Mouse (Mus musculus): ENCODE results near the gene Slc25a23. TPM values are rescaled to one million over a fixed set of nuclear protein-coding genes. Genes with fewer than 3 reads are reported as not detected.
"Not testable (repeated sequence)": the region's sequence is repeated elsewhere in the genome, so short reads cannot be mapped to it uniquely, and the experiment has no call there.

Slc25a23 gene
- total RNA-seq, 2 experiments from 2014 or later: 5.4 TPM; not detected in 1

DNA sequence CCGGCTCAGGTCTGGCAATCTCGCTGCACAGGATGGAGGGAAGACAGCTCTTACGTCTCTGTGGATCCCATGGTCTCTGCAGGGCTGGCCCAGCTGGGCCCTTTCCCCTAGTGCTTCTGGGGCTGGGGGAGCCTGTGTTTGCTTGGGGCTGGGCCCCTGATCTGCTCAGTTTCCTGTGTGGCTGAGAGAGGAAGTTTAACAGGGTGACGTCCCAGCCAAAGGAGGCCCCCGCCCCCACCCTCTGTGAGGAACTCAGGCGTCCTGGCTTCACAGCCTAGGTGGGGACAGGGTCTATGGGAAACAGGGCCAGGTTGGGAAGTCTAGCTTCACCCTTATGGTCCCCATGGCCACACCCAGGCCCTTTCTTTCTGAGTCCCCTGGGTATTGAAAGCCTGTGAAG lies 18.7 kb upstream of the Slc25a23 start, which contains the start of gene Dennd1c:
Gene Dennd1c, minus strand, starts transcription at position 179 of the 400 bp plus-strand sequence.
- ATAC-seq (replicated peaks; ENCODE audit: low FRiP score, poor library complexity, severe bottlenecking): no peak

DNA sequence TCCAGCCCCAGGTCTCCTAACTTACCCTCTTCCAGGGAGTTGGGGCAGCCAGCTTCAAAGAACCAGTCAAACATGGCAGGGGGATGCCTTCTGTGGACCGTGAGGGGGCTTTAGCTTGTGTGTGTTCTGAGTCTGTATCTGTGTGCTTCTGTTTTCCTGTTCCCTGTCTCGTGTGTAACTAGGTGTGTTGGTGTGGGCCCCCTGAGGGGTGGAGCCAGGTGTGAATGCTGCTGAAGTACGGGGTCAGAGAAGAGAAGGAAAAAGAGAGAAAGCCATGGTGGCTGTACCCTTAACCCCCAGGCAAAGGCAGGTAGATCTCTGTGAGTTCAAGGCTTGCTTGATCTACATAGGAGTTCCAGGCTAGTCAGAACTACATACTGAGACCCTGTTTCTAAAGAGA lies 17.3 kb upstream of the Slc25a23 start:
- no peak for ATAC-seq (replicated peaks; ENCODE audit: low FRiP score, poor library complexity, severe bottlenecking)

DNA sequence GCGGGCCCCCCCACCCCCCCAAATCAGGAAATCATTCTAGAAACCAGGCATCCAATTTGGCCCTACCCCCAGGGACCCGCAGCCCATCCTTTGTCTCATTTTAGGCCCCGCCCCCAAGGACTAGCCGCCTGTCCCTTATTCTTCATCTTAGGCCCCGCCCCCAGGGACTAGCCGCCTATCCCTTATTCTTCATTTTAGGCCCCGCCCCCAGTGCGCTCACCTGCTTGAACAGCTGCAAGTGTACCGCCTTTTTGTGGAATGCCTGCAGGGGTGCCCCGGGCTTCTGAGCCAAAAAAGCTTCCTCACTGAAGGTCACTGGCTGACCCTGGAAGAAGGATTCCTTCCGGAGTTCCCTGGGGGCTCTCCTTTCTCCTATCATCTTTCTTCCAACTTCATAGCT lies 11.0 kb upstream of the Slc25a23 start:
- no peak for ATAC-seq (replicated peaks; ENCODE audit: low FRiP score, poor library complexity, severe bottlenecking)

GRCm38 (mm10) chr17:57070272-57070671 lies 10.6 kb upstream of the Slc25a23 start:
- ATAC-seq (replicated peaks; ENCODE audit: low FRiP score, poor library complexity, severe bottlenecking): no peak

DNA sequence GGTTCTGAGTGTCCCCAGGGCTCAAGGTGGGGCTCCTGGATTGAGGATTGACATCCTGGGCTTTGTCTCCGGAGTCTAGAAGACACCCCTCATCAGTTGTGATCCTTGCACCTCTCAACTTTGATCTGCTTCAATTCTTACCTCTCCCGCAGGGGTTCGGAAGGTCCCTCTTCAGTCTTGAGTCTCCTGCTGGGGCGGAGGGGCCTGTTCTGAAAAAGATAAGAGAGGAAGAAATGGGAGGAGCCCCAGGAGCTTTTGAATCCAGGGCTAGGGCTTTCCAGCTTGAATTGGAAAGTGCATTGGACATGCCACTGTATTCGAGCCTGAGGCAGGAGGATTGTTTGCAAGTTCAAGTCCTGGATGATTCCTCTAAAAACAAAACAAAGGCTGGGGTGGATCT lies 7.2 kb upstream of the Slc25a23 start:
- ATAC-seq (replicated peaks; ENCODE audit: low FRiP score, poor library complexity, severe bottlenecking): no peak

DNA sequence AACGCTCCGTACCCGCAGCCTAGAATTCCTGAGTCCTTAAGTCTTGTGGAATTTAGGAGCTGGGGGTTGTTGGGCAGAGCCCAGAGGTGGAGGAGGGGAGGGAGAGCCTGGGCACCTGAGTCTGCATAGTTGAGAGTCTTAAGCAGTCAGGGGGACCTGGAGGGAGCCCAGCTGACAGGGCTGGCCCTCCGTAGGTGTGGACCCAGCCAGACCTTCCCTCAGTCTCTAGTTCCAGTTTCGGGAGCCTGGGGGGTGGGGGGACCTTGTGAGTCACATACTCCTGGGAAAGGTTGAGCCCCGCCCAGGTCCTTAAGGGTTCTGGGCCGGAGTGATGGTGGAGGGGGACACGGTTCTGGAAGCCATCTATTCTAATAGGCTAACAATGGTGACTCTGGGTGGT lies 3.4 kb upstream of the Slc25a23 start:
- ATAC-seq (replicated peaks; ENCODE audit: low FRiP score, poor library complexity, severe bottlenecking): no peak

DNA sequence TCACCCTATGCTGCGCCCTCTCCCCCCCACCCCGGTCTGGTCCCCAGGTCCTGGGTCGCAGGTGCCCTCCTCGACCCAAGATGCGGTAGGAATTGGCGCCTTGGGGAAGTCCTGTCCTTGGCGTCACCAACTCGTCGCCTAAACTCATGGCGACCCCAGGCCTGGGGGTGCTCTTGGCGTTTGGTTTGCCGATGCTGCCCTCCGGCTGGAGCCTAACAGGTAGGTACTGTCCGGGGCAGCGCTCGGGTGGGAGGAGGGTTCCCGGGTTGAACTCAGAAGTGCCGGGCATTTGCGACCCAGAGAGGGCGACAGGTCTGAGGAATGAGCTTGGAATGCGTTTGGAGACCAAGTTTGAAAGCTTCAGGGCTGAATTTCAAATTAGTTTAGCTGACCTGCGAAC lies 2.9 kb upstream of the Slc25a23 start:
- no peak for ATAC-seq (replicated peaks; ENCODE audit: low FRiP score, poor library complexity, severe bottlenecking)

DNA sequence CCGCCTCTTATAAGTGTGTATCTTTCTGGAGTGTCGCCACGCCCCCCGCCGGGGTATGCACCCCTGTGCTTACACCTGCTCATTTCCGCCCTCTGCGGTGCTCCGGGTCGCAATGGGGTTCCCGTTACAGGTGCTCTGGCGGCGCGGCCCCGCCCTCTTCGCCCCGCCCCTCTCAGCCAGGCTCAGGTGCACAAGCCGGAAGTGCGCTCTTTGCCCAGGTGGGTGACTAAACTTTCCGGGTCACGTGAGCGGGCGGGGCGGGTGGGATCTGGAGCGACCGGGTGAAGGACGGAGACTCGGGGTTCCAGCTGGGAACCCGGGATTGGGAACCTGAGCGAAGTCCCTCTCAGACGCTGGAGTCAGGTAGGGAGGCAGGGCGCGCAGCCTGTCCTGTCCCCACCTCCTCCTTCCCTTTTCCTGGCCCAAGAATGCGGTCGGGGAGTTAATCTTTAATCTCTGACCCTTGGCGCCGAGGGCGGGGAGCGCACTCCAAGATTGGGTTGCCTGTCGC lies 2.4 kb upstream of the Slc25a23 start:
- ATAC-seq (replicated peaks; ENCODE audit: low FRiP score, poor library complexity, severe bottlenecking): no peak

GRCm38 (mm10) chr17:57061069-57061468 lies 1.4 kb upstream of the Slc25a23 start:
- no peak for ATAC-seq (replicated peaks; ENCODE audit: low FRiP score, poor library complexity, severe bottlenecking)

GRCm38 (mm10) chr17:57060231-57060801 lies 653 bp upstream of the Slc25a23 start:
- peak; percentile 83 for ATAC-seq (replicated peaks; ENCODE audit: low FRiP score, poor library complexity, severe bottlenecking)

GRCm38 (mm10) chr17:57058891-57059485 lies 675 bp downstream of the Slc25a23 start, which contains the start of gene Crb3:
TSS of gene Crb3 (plus strand) at chr17:57059105.
- ATAC-seq (replicated peaks; ENCODE audit: low FRiP score, poor library complexity, severe bottlenecking): no peak

DNA sequence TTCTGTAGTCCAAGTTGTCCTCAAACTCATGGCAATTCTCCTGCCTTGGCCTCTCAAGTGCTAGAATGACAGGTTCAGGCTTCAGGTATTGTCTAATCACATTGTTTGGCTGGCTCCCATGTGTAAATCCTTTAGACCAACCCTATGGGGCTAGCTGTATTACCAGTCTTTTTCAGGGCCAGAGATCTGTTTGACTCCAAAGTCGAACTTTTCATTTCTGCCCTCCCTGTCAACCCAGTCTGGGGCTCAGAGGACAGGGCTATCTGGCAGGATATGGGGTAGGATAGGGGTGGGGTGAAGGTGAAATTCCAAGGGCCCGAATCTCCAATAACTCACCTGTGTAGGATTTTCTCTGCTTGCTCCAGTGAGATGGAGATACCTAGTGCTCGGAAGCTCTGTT lies 3.4 kb downstream of the Slc25a23 start:
- no peak for ATAC-seq (replicated peaks; ENCODE audit: low FRiP score, poor library complexity, severe bottlenecking)

- ATAC-seq (replicated peaks; ENCODE audit: low FRiP score, poor library complexity, severe bottlenecking): not testable (repeated sequence)
Measured at GRCm38 (mm10) chr17:57051679-57052078, 8.0 kb downstream of the Slc25a23 start.

DNA sequence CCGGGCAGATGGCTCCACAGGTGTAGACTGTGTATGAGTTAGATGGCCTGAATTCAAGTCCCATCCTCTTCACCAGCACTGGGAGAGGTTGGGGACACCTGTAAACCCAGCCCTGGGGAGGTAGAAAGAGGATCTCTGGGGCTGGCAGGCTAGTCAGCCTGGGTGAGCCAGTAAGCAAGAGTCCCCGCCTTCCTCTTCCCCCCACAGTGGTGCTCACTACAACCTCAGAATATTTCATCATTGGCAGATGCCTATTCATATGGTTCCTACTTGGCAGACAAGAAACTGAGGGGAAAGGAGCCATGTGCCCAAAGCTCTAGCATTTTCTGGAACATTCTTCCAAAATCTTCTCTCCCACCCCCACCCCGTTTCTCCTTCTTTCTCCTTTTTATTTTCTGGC lies 10.8 kb downstream of the Slc25a23 start:
- no peak for ATAC-seq (replicated peaks; ENCODE audit: low FRiP score, poor library complexity, severe bottlenecking)

GRCm38 (mm10) chr17:57047406-57047805 lies 12.3 kb downstream of the Slc25a23 start:
- ATAC-seq (replicated peaks; ENCODE audit: low FRiP score, poor library complexity, severe bottlenecking): no peak

DNA sequence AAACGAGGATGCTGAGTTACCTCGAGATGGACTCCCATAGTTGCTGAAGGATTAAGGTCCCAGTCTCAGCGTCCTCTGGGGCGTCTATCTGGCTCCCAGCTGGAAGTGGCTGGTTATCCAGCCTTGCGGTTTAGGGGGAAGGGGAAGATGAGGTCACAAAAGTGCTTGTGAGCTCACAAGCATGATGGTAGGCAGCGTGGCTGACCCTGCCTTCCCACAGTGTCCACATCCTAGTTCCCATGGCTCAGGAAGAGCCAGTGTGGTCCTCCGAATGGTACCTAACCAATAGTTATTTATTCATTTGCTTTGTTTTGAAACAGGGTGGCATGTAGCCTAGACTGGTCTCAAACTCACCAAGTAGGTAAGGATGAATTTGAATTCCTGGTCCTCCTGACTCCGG lies 18.1 kb downstream of the Slc25a23 start, which contains the start of gene Slc25a41:
Gene Slc25a41, minus strand, starts transcription at position 101 of the 400 bp plus-strand sequence.
- no peak for ATAC-seq (replicated peaks; ENCODE audit: low FRiP score, poor library complexity, severe bottlenecking)

DNA sequence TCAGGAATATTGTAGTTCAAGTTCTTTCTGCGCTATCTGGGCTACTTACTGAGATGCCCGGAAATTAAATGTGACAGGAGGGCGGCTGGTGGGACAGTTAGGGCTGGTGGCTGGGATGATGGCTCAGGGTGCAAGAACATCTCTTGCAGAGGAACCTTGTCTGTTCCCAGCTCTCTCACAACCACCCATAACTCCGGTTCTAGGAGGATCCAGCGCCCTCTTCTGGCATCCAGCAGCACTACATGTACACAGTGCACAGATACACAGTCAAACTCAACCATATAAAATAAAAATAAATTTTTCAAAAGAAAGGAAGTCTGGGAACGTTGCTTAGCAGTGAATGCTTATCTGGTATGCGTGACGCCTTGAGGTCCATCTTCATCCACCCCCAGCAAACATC lies 20.7 kb downstream of the Slc25a23 start:
- no peak for ATAC-seq (replicated peaks; ENCODE audit: low FRiP score, poor library complexity, severe bottlenecking)

GRCm38 (mm10) chr17:57032854-57033253 lies 26.8 kb downstream of the Slc25a23 start:
- ATAC-seq (replicated peaks; ENCODE audit: low FRiP score, poor library complexity, severe bottlenecking): no peak

GRCm38 (mm10) chr17:57031661-57032420 lies 27.8 kb downstream of the Slc25a23 start:
- peak; percentile 83 for ATAC-seq (replicated peaks; ENCODE audit: low FRiP score, poor library complexity, severe bottlenecking)

DNA sequence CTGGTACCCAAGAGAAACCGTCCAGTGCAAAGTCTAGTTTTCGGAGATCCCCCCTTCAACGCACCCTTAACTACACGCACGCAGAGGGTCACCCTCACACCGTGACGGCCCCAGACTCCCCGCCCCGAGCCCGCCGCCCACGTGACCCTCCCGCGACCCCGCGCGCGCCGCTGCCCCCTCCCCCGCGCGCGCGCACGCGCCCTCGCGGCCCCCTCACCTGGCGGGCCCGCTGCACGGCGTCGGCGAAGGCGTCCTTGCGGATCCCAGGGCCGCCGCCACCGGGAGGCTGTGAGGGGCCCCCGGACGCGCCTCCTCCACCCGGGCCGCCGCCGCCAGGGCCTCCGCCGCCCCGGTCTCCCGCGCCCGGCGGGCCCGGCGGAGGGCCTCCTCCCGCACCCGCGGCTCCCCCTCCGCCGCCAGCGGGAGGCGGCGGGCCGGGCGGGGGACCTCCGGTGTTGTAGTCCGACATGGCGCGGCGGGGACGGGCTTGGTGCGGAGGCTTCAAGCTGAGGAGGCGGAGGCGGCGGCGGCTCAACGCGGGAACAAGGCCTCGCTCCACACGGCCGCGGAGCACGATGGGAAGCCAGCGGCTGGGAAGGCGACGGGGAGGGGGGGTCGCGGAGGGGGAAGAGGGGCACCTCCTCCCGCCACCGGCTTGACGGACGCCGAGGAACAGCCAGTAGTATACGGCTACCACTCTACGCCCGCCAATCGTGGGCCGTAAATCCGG lies 28.6 kb downstream of the Slc25a23 start, which contains the start of gene Khsrp:
Gene Khsrp, minus strand, starts transcription at position 592 of the 730 bp plus-strand sequence.
- no peak for ATAC-seq (replicated peaks; ENCODE audit: low FRiP score, poor library complexity, severe bottlenecking)

Data from erythroid progenitor cell, adult 5-6 weeks (primary cell).